Mouse (Mus musculus) heart, embryonic 16.5 days (tissue): ENCODE measurements around the gene Smyd3. TPM values are rescaled to one million over a fixed set of nuclear protein-coding genes. Genes with fewer than 3 reads are reported as not detected.

Experiments used
- ATAC-seq: fragments of 200-750 bp; cut with Nextera tagmentation; replicated peaks from 2 replicates; pipeline ENCODE4 v1.8.0; 2017; ENCODE audit warnings: moderate number of reproducible peaks; ENCODE audit not compliant: insufficient read depth, low FRiP score; ENCODE audit errors: extremely low read depth
- H3K27ac ChIP-seq: fragments of 300-500 bp; sonication (generic); 2 replicates; pipeline ENCODE4 v1.5.1; 2014; ENCODE audit warnings: mild to moderate bottlenecking, low read length, control low read depth, moderate library complexity
- H3K27me3 ChIP-seq: fragments of 300-500 bp; sonication (generic); 2 replicates; pipeline ENCODE4 v1.6.1; 2014; ENCODE audit warnings: low read length, mixed read lengths; ENCODE audit not compliant: control insufficient read depth, insufficient read depth
- H3K36me3 ChIP-seq: fragments of 300-500 bp; sonication (generic); 2 replicates; pipeline ENCODE4 v1.6.1; 2014; ENCODE audit not compliant: control insufficient read depth, insufficient read depth
- H3K4me1 ChIP-seq: fragments of 300-500 bp; sonication (generic); 2 replicates; pipeline ENCODE4 v1.6.1; 2014; ENCODE audit warnings: low read length, mixed read lengths; ENCODE audit not compliant: control insufficient read depth, insufficient read depth
- H3K4me2 ChIP-seq: fragments of 300-500 bp; sonication (generic); 2 replicates; pipeline ENCODE4 v1.6.1; 2014; ENCODE audit warnings: low read depth, mild to moderate bottlenecking, control low read depth, low read length
- H3K4me3 ChIP-seq: fragments of 300-500 bp; sonication (generic); 2 replicates; pipeline ENCODE4 v1.5.1; 2014; ENCODE audit warnings: mild to moderate bottlenecking, control low read depth, low read length
- H3K9ac ChIP-seq: fragments of 300-500 bp; sonication (generic); 2 replicates; pipeline ENCODE4 v1.6.1; 2014; ENCODE audit warnings: low read length, control low read depth
- H3K9me3 ChIP-seq: fragments of 300-500 bp; sonication (generic); replicated peaks from 2 replicates; pipeline ENCODE4 v1.6.1; 2016; ENCODE audit warnings: low read length; ENCODE audit not compliant: control insufficient read depth
- WGBS: fragments of 180-500 bp; shearing (Covaris S2); extraction: QIAGEN DNeasy Blood & Tissue Kit; methylation state at CpG from one replicate; pipeline ENCODE4 v1.1.7; 2014; 5-methylcytosine and 5-hydroxymethylcytosine counted together
- polyA plus RNA-seq: library from polyadenylated mRNA; unstranded; fragments of >200 nt; fragmentation: Nextera tagmentation; extraction: Ambion mirVana; gene quantifications from 2 replicates; pipeline ENCODE4 v1.2.1, GENCODE M21; 2015

Gene Smyd3
- polyA plus RNA-seq, 1 experiment from 2014 or later, result 13.3 TPM

DNA sequence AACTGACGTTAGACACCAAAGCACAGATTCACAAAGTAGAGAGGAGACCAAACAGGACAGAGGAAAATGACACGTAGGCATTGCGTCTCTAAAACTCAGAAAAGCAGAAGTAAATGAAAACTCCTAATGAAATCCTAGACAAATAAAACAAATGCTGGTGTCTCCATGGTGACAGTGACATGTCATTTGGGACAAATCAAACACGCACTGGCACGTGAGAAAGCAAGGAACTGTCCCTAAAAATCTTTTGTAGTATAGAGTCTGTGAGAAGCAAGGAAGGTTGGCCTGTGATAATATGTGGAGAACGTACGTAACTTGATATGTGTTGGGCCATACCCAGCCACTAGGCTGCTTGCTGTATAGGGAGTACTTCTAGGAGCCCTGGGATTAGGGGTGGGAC, 399.2 kb downstream of the Smyd3 start:
- H3K9ac ChIP-seq, result no peak overlapping the region
- 79% methylated on average over 7 of the region's 7 CpGs for WGBS
- ATAC-seq, result no peak
- no peaks in the 10 kb centered on the region; the same call in 1 of the 2 replicates for H3K9me3 ChIP-seq
- H3K36me3 ChIP-seq, result no peaks in the 10 kb centered on the region
- peaks cover 12% of the 10 kb centered on the region for H3K4me1 ChIP-seq
- no peak overlapping the region for H3K4me2 ChIP-seq
- H3K27ac ChIP-seq, result no peak overlapping the region
- no peak overlapping the region for H3K4me3 ChIP-seq
- no peaks in the 10 kb centered on the region for H3K27me3 ChIP-seq

DNA sequence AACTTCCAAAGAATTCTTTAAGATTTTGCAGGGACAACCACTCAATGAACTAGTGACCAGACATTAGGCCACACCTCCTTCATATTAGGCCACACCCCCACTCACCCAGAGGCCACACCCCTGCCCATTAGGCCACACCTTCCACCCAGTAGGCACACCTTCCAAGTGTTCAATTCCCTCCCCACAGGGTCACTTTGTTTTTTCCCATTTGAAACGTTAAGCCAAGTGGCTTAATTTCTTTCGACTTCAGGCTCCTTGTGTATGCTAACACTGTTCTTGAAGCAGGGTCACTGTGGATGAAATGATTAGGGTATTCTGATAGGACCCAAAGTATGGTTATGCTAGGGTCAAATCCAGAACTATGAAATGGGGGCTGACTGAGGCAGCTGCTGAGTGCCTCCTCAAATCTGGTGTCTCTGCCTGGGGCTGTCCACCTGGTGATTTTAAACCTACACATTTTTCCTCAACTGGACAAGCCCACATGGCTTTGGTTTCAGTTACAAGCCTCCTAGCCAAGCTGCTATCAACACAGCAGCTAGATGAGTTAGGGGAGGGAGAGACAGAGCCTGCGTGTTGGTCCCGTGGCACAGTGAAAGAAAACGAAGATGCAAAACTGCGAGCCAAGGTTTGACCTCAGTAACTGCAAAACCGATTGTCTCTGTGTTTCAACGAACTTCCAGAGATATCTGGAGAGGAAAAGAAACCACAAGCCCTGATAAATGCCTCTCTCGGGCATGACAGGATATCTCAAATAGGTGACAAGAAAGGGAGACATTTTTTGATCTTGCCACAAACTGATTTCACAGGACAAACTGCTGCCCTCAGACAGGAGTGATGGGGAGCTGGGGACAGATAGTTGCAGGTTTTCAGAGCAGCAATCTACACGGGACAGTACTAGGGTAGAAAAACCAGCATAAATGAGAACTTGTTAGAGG, 400.8 kb downstream of the Smyd3 start:
- Histone ChIP-seq H3K4me1 (peaks cover 10% of the 10 kb centered on the region), H3K27me3 (no peaks in the 10 kb centered on the region), H3K4me3 (no peak overlapping the region), H3K27ac (no peak overlapping the region), H3K9me3 (no peaks in the 10 kb centered on the region; the same call in 1 of the 2 replicates), H3K36me3 (no peaks in the 10 kb centered on the region), H3K4me2 (no peak overlapping the region), H3K9ac (no peak overlapping the region)
- no peak for ATAC-seq
- WGBS, result 32% methylated on average over 10 of the region's 10 CpGs

DNA sequence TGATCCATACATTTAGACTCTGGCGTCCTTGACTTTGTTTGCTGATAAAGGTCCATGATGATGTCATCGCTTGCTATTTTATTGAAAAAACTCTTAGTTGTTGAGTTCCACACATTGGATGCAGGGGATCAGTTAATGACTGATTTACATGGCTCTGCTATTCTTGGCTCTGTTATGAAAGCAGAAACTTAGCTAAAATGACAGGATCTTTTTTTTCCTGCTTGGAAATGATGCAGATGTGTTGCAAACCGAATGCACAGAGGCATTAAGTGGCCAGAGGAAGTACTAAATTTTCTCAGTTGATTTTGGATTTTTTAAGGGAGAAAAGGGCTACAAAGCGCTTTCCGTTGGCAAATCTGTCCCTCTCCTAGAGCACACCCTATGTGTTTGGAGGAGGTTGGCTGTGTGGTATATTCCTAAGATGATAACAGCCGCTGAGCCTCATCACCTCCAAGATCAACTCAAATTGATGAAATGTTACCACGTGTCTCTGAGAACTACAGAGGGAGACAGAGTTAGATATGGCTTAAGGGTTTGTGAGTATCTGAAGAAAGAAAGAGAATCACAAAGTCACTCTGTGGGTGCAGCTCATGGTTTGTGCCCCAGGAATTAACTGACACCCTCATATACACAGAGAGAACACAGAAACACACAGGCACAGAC, 402.9 kb downstream of the Smyd3 start:
- H3K4me1 ChIP-seq, result peaks cover 10% of the 10 kb centered on the region
- H3K4me2 ChIP-seq, result no peak overlapping the region
- 66% methylated on average over 7 of the region's 7 CpGs for WGBS
- no peak overlapping the region for H3K4me3 ChIP-seq
- H3K9me3 ChIP-seq, result no peaks in the 10 kb centered on the region; the same call in 1 of the 2 replicates
- no peak for ATAC-seq
- H3K27ac ChIP-seq, result no peak overlapping the region
- H3K36me3 ChIP-seq, result no peaks in the 10 kb centered on the region
- H3K27me3 ChIP-seq, result no peaks in the 10 kb centered on the region
- no peak overlapping the region for H3K9ac ChIP-seq

DNA sequence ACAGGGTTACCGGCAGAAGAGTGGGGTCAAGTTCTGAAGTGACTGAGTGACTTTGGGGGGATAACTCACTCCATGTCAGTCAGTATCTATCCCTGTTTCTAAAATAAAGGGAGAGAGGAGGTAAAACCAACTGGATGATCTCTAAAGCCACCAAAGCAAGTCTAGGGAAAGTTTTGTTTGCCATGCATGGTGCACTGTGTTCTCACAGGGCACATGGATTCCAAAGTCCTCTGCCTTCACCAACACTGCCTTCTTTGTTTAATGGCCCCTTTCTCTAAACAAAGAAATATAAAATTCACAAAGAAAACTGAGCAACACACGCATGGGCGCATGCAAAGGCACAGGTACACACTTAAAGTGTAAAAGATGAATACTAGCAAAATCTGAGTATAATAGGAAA, 403.5 kb downstream of the Smyd3 start:
- peaks cover 10% of the 10 kb centered on the region for H3K4me1 ChIP-seq

DNA sequence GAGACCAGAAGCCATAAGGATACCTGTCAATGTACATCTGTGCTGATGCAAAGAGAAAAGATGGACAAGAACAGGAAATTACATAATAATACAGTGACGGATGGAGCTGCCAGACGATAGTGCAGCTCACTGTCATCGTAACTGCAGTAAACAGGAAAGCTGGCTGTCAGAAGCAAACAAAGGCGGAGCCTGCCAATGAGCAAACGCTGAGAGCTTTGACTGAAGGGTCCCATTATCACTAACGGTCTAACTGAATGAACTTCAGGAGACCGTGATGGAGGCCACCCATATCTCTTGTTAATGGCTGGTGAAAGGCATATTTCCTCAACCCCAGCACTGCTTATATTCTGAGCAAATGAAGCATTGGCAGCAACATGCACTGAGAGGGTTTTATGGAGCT, 409.1 kb downstream of the Smyd3 start:
- H3K27me3 ChIP-seq, result no peaks in the 10 kb centered on the region
- no peak overlapping the region for H3K4me3 ChIP-seq
- ATAC-seq, result no peak
- no peaks in the 10 kb centered on the region; the same call in 1 of the 2 replicates for H3K9me3 ChIP-seq
- H3K36me3 ChIP-seq, result no peaks in the 10 kb centered on the region
- WGBS, result 36% methylated on average over 7 of the region's 7 CpGs
- no peak overlapping the region for H3K4me2 ChIP-seq
- no peak overlapping the region for H3K27ac ChIP-seq
- H3K9ac ChIP-seq, result no peak overlapping the region
- peaks cover 6% of the 10 kb centered on the region; the same call in 1 of the 2 replicates for H3K4me1 ChIP-seq

More for the DNA sequence above, 403.5 kb downstream of the Smyd3 start:
- H3K9me3 ChIP-seq, result no peaks in the 10 kb centered on the region; the same call in 1 of the 2 replicates
- H3K9ac ChIP-seq, result no peak overlapping the region
- H3K36me3 ChIP-seq, result no peaks in the 10 kb centered on the region
- no peaks in the 10 kb centered on the region for H3K27me3 ChIP-seq
- H3K4me3 ChIP-seq, result no peak overlapping the region
- ATAC-seq, result no peak
- H3K4me2 ChIP-seq, result no peak overlapping the region
- WGBS, result 94% methylated on average over 3 of the region's 3 CpGs
- H3K27ac ChIP-seq, result no peak overlapping the region

DNA sequence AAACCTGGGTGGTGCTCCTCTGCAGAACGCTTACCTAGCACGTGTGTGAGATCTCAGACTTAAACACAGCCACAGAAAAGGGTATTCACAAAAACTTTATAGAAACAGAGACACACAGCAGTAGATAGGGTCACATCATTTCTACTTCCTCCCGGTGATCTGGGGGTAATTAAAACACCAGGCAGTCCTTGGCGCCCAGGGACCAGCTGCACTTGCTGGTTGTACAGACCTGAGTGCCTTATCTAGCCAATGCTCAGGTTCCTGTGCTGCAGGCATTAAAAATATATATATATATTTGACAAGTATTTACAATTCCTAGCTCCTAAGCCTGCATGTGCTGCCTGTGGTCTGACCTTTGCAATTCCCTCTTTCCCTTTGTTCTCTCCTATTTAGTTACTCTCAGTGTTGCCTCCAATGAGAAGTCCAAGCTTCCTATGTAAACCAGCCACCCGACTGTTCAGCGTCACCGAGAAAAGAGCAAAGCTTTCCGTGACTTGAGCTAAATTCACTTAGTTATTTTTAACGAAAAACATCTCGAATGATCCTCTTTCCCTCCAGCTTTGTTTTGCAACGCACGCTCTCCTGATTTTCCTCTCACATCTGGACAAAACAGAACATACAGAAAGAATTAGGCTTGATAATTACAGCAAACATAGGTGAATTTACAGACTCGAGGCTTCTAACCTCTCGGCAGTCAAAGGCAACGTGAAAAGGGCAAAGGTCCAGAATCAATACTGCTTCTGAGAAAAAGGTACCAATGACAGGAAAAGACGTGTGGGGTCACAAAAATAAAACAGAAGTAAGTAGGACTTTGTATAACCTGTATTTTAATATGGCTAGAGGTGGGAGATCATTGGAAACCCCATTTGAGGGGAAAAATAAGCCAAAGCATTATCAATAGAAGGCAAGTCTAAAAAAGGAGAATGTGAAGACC, 409.8 kb downstream of the Smyd3 start:
- Histone ChIP-seq H3K36me3 (no peaks in the 10 kb centered on the region), H3K4me3 (no peak overlapping the region), H3K27ac (no peak overlapping the region), H3K9ac (no peak overlapping the region), H3K4me2 (no peak overlapping the region), H3K4me1 (peaks cover 6% of the 10 kb centered on the region; the same call in 1 of the 2 replicates), H3K9me3 (no peaks in the 10 kb centered on the region), H3K27me3 (no peaks in the 10 kb centered on the region)
- ATAC-seq, result no peak
- 66% methylated on average over 16 of the region's 16 CpGs for WGBS

DNA sequence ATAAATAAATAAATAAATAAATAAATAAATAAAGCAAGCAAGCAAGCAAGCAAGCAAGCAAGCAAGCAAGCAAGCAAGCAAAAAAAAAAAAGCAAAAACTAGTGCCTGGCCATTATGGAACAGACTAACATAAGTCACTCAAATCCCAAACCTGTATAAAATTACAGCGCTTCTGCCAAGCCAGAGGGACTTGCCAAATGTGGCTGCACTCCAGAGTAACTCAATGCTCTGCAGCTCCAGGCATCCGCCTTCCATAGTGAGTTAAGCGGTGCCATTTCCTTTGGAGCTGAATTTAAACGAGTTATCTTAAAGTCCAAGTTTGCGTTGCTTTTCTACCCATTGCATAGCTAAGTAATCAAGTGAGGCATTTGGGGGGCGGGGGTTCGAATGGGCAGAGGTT, 410.6 kb downstream of the Smyd3 start:
- no peaks in the 10 kb centered on the region for H3K36me3 ChIP-seq
- no peak overlapping the region for H3K4me3 ChIP-seq
- no peak for ATAC-seq
- no peak overlapping the region for H3K27ac ChIP-seq
- H3K9ac ChIP-seq, result no peak overlapping the region
- H3K4me1 ChIP-seq, result peaks cover 6% of the 10 kb centered on the region; the same call in 1 of the 2 replicates
- no peaks in the 10 kb centered on the region for H3K9me3 ChIP-seq
- H3K4me2 ChIP-seq, result no peak overlapping the region
- H3K27me3 ChIP-seq, result no peaks in the 10 kb centered on the region
- 59% methylated on average over 7 of the region's 7 CpGs for WGBS

DNA sequence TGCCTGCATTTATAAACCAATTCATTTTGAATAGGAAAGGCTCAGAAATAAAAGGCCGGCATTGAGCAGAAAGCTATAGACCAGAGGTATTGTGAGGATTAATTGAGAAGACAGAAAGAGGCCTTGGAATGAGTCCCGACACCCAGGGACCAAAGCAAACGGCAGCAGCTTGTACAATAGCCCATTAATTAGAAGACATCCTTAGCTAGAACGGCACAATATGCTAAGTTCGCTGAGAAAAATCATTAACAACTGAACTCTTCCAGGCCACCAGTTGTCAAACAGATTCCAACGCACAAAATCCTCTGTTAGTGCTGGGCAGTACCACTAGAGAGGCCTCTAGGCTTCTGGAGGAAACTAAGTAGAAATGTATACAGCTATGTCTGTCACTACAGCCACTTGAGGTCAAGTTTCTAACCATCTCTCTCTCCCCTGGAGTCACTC, 411.1 kb downstream of the Smyd3 start:
- ATAC-seq, result no peak
- H3K27me3 ChIP-seq, result no peaks in the 10 kb centered on the region
- no peaks in the 10 kb centered on the region for H3K36me3 ChIP-seq
- no peak overlapping the region for H3K9ac ChIP-seq
- peaks cover 6% of the 10 kb centered on the region; the same call in 1 of the 2 replicates for H3K4me1 ChIP-seq
- no peak overlapping the region for H3K4me2 ChIP-seq
- no peak overlapping the region for H3K27ac ChIP-seq
- WGBS, result 80% methylated on average over 6 of the region's 6 CpGs
- H3K9me3 ChIP-seq, result no peaks in the 10 kb centered on the region
- no peak overlapping the region for H3K4me3 ChIP-seq
